Mouse (Mus musculus) CH12.LX (cell line): Measurements from ENCODE around the gene Gm10964. TPM values are rescaled to one million over a fixed set of nuclear protein-coding genes. Genes with fewer than 3 reads are reported as not detected.

Experiments used
- DNase-seq: peaks from one replicate; pipeline ENCODE4 v3.0.0-alpha.2; 2013; ENCODE audit errors: extremely low read depth
- H3K27ac ChIP-seq: 2 replicates; pipeline ENCODE4 v1.5.1; 2012; ENCODE audit warnings: low read depth, mild to moderate bottlenecking, control low read depth, moderate library complexity; ENCODE audit not compliant: insufficient read depth
- H3K27me3 ChIP-seq: replicated peaks from 2 replicates; pipeline ENCODE3; 2012; ENCODE audit warnings: inconsistent platforms
- H3K36me3 ChIP-seq, 2 experiments: replicated peaks in 1 of 2; 2 replicates each; pipeline versions ENCODE3 to v1.6.1; 2012; ENCODE audit warnings: inconsistent platforms in 1 of 2, low read length in 1 of 2, mild to moderate bottlenecking in 1 of 2, mixed read lengths in 1 of 2, moderate library complexity in 1 of 2; ENCODE audit not compliant: control insufficient read depth in 1 of 2, insufficient read depth in 1 of 2
- H3K4me1 ChIP-seq, 2 experiments: 2 replicates each; pipeline ENCODE4 v1.6.1; 2012; ENCODE audit warnings: inconsistent platforms in 1 of 2, moderate library complexity in 1 of 2; ENCODE audit not compliant: insufficient read depth in 2 of 2, control insufficient read depth in 1 of 2
- H3K4me2 ChIP-seq: 2 replicates; pipeline ENCODE4 v1.6.1; 2012; ENCODE audit warnings: low read depth, mild to moderate bottlenecking, control low read depth; ENCODE audit not compliant: poor library complexity, insufficient read depth, severe bottlenecking
- H3K4me3 ChIP-seq, 3 experiments: fragments of 150-350 bp in 1 of 3; sonication (generic) in 1 of 3; replicated peaks in 1 of 3; 2 replicates each; pipeline versions ENCODE3 to v1.5.1; 2011 to 2012; ENCODE audit warnings: low read depth in 2 of 3, low read length in 2 of 3, mild to moderate bottlenecking in 2 of 3, moderate library complexity in 2 of 3, control low read depth in 1 of 3, improper control_type of control experiment in 1 of 3, inconsistent platforms in 1 of 3, mixed read lengths in 1 of 3; ENCODE audit not compliant: poor library complexity in 1 of 3
- H3K79me2 ChIP-seq: replicated peaks from 2 replicates; pipeline ENCODE4 v1.6.1; 2012; ENCODE audit warnings: mild to moderate bottlenecking, moderate library complexity; ENCODE audit not compliant: control insufficient read depth, poor library complexity, insufficient read depth, severe bottlenecking; ENCODE audit errors: extremely low read depth
- H3K9ac ChIP-seq: 2 replicates; pipeline ENCODE4 v1.6.1; 2012; ENCODE audit warnings: low read depth, mild to moderate bottlenecking, control low read depth, moderate library complexity; ENCODE audit not compliant: insufficient read depth
- H3K9me3 ChIP-seq: replicated peaks from 2 replicates; pipeline ENCODE3; 2012; ENCODE audit warnings: low read length, inconsistent platforms, mixed read lengths
- BHLHE40 ChIP-seq: IDR thresholded peaks from 2 replicates; pipeline ENCODE4 v1.6.1; 2011; ENCODE audit warnings: mild to moderate bottlenecking, low read depth, low read length, improper control_type of control experiment
- CHD1 ChIP-seq: IDR thresholded peaks from 2 replicates; pipeline ENCODE4 v1.6.1; 2012; ENCODE audit warnings: low read depth, low read length, improper control_type of control experiment, inconsistent platforms
- E2F4 ChIP-seq: IDR thresholded peaks from 2 replicates; pipeline ENCODE4 v1.6.1; 2011; ENCODE audit warnings: low read depth, low read length, improper control_type of control experiment; ENCODE audit not compliant: insufficient replicate concordance
- ELF1 ChIP-seq: IDR thresholded peaks from 2 replicates; pipeline ENCODE4 v1.6.1; 2014; ENCODE audit warnings: low read depth, mild to moderate bottlenecking, inconsistent platforms, low read length, improper control_type of control experiment
- EP300 ChIP-seq: IDR thresholded peaks from 2 replicates; pipeline ENCODE4 v1.6.1; 2011; ENCODE audit warnings: low read length, improper control_type of control experiment
- HCFC1 ChIP-seq: IDR thresholded peaks from 2 replicates; pipeline ENCODE4 v1.6.1; 2012; ENCODE audit warnings: low read depth, mild to moderate bottlenecking, inconsistent platforms, low read length, improper control_type of control experiment
- JUN ChIP-seq: IDR thresholded peaks from 2 replicates; pipeline ENCODE4 v1.6.1; 2011; ENCODE audit warnings: low read depth, mild to moderate bottlenecking, low read length, improper control_type of control experiment, moderate library complexity; ENCODE audit not compliant: insufficient read depth
- JUND ChIP-seq: conservative IDR thresholded peaks from 2 replicates; pipeline ENCODE4 v1.6.1; 2011; ENCODE audit warnings: low read depth, low read length, improper control_type of control experiment
- MAFK ChIP-seq: IDR thresholded peaks from 2 replicates; pipeline ENCODE4 v1.6.1; 2011; ENCODE audit warnings: low read length, improper control_type of control experiment; ENCODE audit not compliant: insufficient replicate concordance
- MEF2A ChIP-seq: IDR thresholded peaks from 2 replicates; pipeline ENCODE4 v1.6.1; 2014; ENCODE audit warnings: low read depth, mild to moderate bottlenecking, inconsistent platforms, low read length, improper control_type of control experiment, borderline replicate concordance
- MXI1 ChIP-seq: IDR thresholded peaks from 2 replicates; pipeline ENCODE4 v1.6.1; 2011; ENCODE audit warnings: mild to moderate bottlenecking, low read depth, low read length, improper control_type of control experiment
- MYC ChIP-seq: IDR thresholded peaks from 2 replicates; pipeline ENCODE4 v1.6.1; 2011; ENCODE audit warnings: low read depth, mild to moderate bottlenecking, improper control_type of control experiment, low read length
- NELFE ChIP-seq: IDR thresholded peaks from 2 replicates; pipeline ENCODE4 v1.6.1; 2011; ENCODE audit warnings: low read depth, low read length, improper control_type of control experiment
- PAX5 ChIP-seq: IDR thresholded peaks from 2 replicates; pipeline ENCODE4 v1.6.1; 2012; ENCODE audit warnings: low read length, inconsistent platforms, mixed read lengths
- POLR2A ChIP-seq: IDR thresholded peaks from 2 replicates; pipeline ENCODE4 v1.6.1; 2011; ENCODE audit warnings: low read depth, mild to moderate bottlenecking, improper control_type of control experiment, low read length
- RCOR1 ChIP-seq: conservative IDR thresholded peaks from 2 replicates; pipeline ENCODE4 v1.6.1; 2012; ENCODE audit warnings: low read depth, mild to moderate bottlenecking, inconsistent platforms, low read length, improper control_type of control experiment
- TBP ChIP-seq: conservative IDR thresholded peaks from 2 replicates; pipeline ENCODE4 v1.6.1; 2011; ENCODE audit warnings: low read depth, low read length, improper control_type of control experiment
- ZC3H11A ChIP-seq: IDR thresholded peaks from 2 replicates; pipeline ENCODE4 v1.6.1; 2012; ENCODE audit warnings: low read depth, mild to moderate bottlenecking, inconsistent platforms, low read length, improper control_type of control experiment
- ZKSCAN1 ChIP-seq: IDR thresholded peaks from 2 replicates; pipeline ENCODE4 v1.6.1; 2012; ENCODE audit warnings: low read depth, inconsistent platforms, low read length, improper control_type of control experiment, borderline replicate concordance
- ZMIZ1 ChIP-seq: IDR thresholded peaks from 2 replicates; pipeline ENCODE4 v1.6.1; 2012; ENCODE audit warnings: low read depth, mild to moderate bottlenecking, inconsistent platforms, low read length, improper control_type of control experiment
- ZNF384 ChIP-seq: IDR thresholded peaks from 2 replicates; pipeline ENCODE4 v1.6.1; 2012; ENCODE audit warnings: low read depth, low read length, improper control_type of control experiment, inconsistent platforms
- dilution Hi-C: fragments of 300-500 bp; cut with MboI; formaldehyde crosslinking; loops from 2 replicates; pipeline ENCODE4 v1.14.3; 2020; ENCODE audit warnings: low sequenced_read_pairs; ENCODE audit not compliant: extremely low pct_unique_long_range_greater_than_20kb, extremely low pct_ligation_motif_present
- in situ Hi-C: fragments of 300-500 bp; cut with MboI; formaldehyde crosslinking; loops from 3 replicates; pipeline ENCODE4 v1.14.3; 2019; ENCODE audit warnings: low sequenced_read_pairs, low pct_ligation_motif_present, low pct_unique_long_range_greater_than_20kb, mixed read lengths
- polyA plus RNA-seq: library from polyadenylated mRNA; unstranded; fragments of >175 nt; gene quantifications from 2 replicates; pipeline ENCODE4 v1.2.1, GENCODE M21; 2012; ENCODE audit warnings: low read depth; ENCODE audit not compliant: insufficient read length
- total RNA-seq, 2 experiments: library from RNA; depleted of rRNA; stranded (reverse); fragments of 300-350 nt in 1 of 2; fragments of >200 nt in 1 of 2; gene quantifications; 2 replicates each; pipeline ENCODE4 v1.2.3; 2012 to 2014

Gene Gm10964
- total and polyA plus RNA-seq, 3 experiments, result not detected

GRCm38 (mm10) chr3:103772846-103773245 is 33.7 kb downstream of the Gm10964 start:
- no peak for DNase-seq
- Histone ChIP-seq H3K79me2 (peaks cover 80% of the 10 kb centered on the region), H3K27ac (peak overlapping the region; percentile 24), H3K9ac (peak overlapping the region; percentile 52), H3K36me3 (peaks cover 31 to 63% of the 10 kb centered on the region in 2 experiments), H3K4me2 (peak overlapping the region; percentile 82; the same call in 1 of the 2 replicates), H3K27me3 (no peaks in the 10 kb centered on the region), H3K9me3 (no peaks in the 10 kb centered on the region), H3K4me3 (no peak overlapping the region), H3K4me1 (peaks cover 15 to 68% of the 10 kb centered on the region in 2 experiments)
- dilution Hi-C loops, result no loop called here
- no peak for TF ChIP-seq MYC
- no peak for TF ChIP-seq PAX5
- no peak for TF ChIP-seq RCOR1
- no peak; the same call in 1 of the 2 replicates for TF ChIP-seq MXI1
- no peak; the same call in 1 of the 2 replicates for TF ChIP-seq EP300
- TF ChIP-seq ELF1, result peak; percentile 28; the same call in 1 of the 2 replicates
- peak; percentile 69; the same call in 1 of the 2 replicates for TF ChIP-seq TBP
- no peak for TF ChIP-seq JUND
- no peak for TF ChIP-seq MEF2A
- no peak for TF ChIP-seq POLR2A
- in situ Hi-C loops, result no loop called here

GRCm38 (mm10) chr3:103773508-103773907 is 34.3 kb downstream of the Gm10964 start:
- TF ChIP-seq ZMIZ1 (no peak), EP300 (no peak), MYC (no peak), TBP (no peak), ZKSCAN1 (no peak), HCFC1 (no peak), POLR2A (no peak), MAFK (no peak), ZNF384 (no peak), CHD1 (no peak), NELFE (no peak), ZC3H11A (no peak), MEF2A (no peak), E2F4 (no peak), JUN (no peak), BHLHE40 (no peak), PAX5 (no peak)
- H3K4me1 ChIP-seq, result peaks cover 22 to 75% of the 10 kb centered on the region in 2 experiments
- peak overlapping the region; percentile 52 for H3K9ac ChIP-seq
- peak overlapping the region; percentile 82 for H3K4me2 ChIP-seq
- no peak overlapping the region for H3K4me3 ChIP-seq
- peaks cover 81% of the 10 kb centered on the region for H3K79me2 ChIP-seq
- no peaks in the 10 kb centered on the region for H3K27me3 ChIP-seq
- dilution Hi-C loops, result no loop called here
- peak overlapping the region; percentile 80 for H3K27ac ChIP-seq
- DNase-seq, result no peak
- peaks cover 27 to 60% of the 10 kb centered on the region in 2 experiments for H3K36me3 ChIP-seq
- in situ Hi-C loops, result no loop called here
- H3K9me3 ChIP-seq, result no peaks in the 10 kb centered on the region
